8 mouse cellular contexts compared by ENCODE assay signal in the genomic region with DNA sequence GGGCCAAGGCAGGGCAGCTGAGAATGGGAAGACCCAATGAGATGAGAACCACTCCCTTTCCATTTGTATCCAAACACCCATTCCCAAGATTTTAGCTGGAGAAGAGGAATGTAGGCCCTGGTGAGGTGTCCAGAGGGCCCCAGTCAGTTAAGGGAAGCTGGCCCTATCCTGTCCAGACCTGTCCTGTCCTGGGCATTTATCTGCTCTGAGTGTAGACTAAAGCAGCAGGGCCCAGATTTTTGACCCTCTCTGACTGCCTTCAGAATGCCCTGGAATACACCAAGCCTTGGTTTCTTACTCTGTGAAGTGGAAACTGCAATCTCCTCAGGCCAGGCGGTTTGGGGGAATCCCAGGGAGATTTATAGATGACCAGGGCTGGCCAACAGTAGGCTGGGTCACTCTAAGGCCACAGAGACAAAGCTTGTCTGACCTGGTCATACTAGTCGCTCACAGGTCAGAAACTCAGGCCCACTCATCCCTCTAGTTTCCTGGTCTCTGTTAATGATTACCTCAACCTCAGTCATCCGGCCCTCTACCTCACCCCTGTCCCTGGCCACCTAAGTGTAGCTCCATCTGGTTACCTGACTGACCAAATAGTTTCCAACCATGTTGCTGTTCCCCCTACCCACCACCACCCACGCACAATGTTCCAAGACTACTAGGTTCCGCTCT. TPM values are rescaled to one million over a fixed set of nuclear protein-coding genes. Genes with fewer than 3 reads are reported as not detected.
DNase-seq lines count a peak whose midpoint lies in the region; ATAC-seq lines count a peak whose summit lies in the region.

No protein-coding gene starts in this region.

- no peaks in the 10 kb centered on the region for H3K36me3 ChIP-seq in heart, embryonic 13.5 days
- H3K36me3 ChIP-seq in embryonic facial prominence, embryonic 15.5 days = no peaks in the 10 kb centered on the region
- H3K36me3 ChIP-seq in midbrain, embryonic 11.5 days (ENCODE audit: control insufficient read depth, insufficient read depth, low read length) = no peaks in the 10 kb centered on the region

- 93% methylated on average over 5 of the region's 5 CpGs for WGBS in heart, embryonic 13.5 days
- WGBS in embryonic facial prominence, embryonic 15.5 days = 92% methylated on average over 5 of the region's 5 CpGs
- 87% methylated on average over 5 of the region's 5 CpGs for WGBS in midbrain, embryonic 11.5 days

- DNase-seq in heart, adult 18-20 months = no peak
- DNase-seq in kidney, adult 8-10 months = peak; percentile 46 to 78
- peak; percentile 82 for DNase-seq in midbrain, embryonic 11.5 days (ENCODE audit: low spot score, missing footprints)
- DNase-seq in left cerebral cortex, postnatal 4 days = no peak
- no peak for DNase-seq in spleen, adult 18-20 months
- no peak for DNase-seq in frontal cortex, postnatal 10 days (ENCODE audit: low spot score in 2 of 2)

- H3K9ac ChIP-seq in heart, embryonic 13.5 days = peak overlapping the region; percentile 82
- H3K9ac ChIP-seq in embryonic facial prominence, embryonic 15.5 days = 0 out of 2 replicates have a peak overlapping the region, but pooled peaks have one; percentile 50
- peak overlapping the region; percentile 68; the same call in 1 of the 2 replicates for H3K9ac ChIP-seq in midbrain, embryonic 11.5 days (ENCODE audit: low read length)

- H3K27me3 ChIP-seq in heart, embryonic 13.5 days (replicated peaks) = no peaks in the 10 kb centered on the region
- no peaks in the 10 kb centered on the region for H3K27me3 ChIP-seq in embryonic facial prominence, embryonic 15.5 days
- H3K27me3 ChIP-seq in midbrain, embryonic 11.5 days (ENCODE audit: control insufficient read depth, insufficient read depth, low read length) = no peaks in the 10 kb centered on the region; the same call in 1 of the 2 replicates

- ATAC-seq in heart, embryonic 13.5 days (ENCODE audit: extremely low read depth, insufficient number of reproducible peaks, low FRiP score, low TSS enrichment) = no peak
- ATAC-seq in embryonic facial prominence, embryonic 15.5 days (ENCODE audit: insufficient number of reproducible peaks, low FRiP score, low TSS enrichment, low read depth) = peak; percentile 36; the same call in 1 of the 2 replicates
- ATAC-seq in midbrain, embryonic 11.5 days (ENCODE audit: low FRiP score) = peak; percentile 31

- peak overlapping the region; percentile 26 for H3K27ac ChIP-seq in heart, embryonic 13.5 days (replicated peaks)
- 0 out of 2 replicates have a peak overlapping the region, but pooled peaks have one; percentile 11 for H3K27ac ChIP-seq in embryonic facial prominence, embryonic 15.5 days (replicated peaks)
- no peak overlapping the region for H3K27ac ChIP-seq in midbrain, embryonic 11.5 days (ENCODE audit: low read depth, low read length)

- peak overlapping the region; percentile 87 for H3K4me2 ChIP-seq in heart, embryonic 13.5 days
- peak overlapping the region; percentile 82 for H3K4me2 ChIP-seq in embryonic facial prominence, embryonic 15.5 days (replicated peaks)
- H3K4me2 ChIP-seq in midbrain, embryonic 11.5 days = peak overlapping the region; percentile 62

- H3K4me3 ChIP-seq in heart, embryonic 13.5 days = peak overlapping the region; percentile 86
- H3K4me3 ChIP-seq in embryonic facial prominence, embryonic 15.5 days (replicated peaks) = peak overlapping the region; percentile 89
- H3K4me3 ChIP-seq in midbrain, embryonic 11.5 days (ENCODE audit: low read depth, low read length) = peak overlapping the region; percentile 73

- intact Hi-C loops in left cerebral cortex, postnatal 4 days (cut with DNase I) = no loop called here

- H3K9me3 ChIP-seq in heart, embryonic 13.5 days = no peaks in the 10 kb centered on the region
- no peaks in the 10 kb centered on the region for H3K9me3 ChIP-seq in embryonic facial prominence, embryonic 15.5 days (replicated peaks)
- no peaks in the 10 kb centered on the region for H3K9me3 ChIP-seq in midbrain, embryonic 11.5 days (ENCODE audit: control insufficient read depth, low read length)

- peaks cover 29% of the 10 kb centered on the region for H3K4me1 ChIP-seq in heart, embryonic 13.5 days
- H3K4me1 ChIP-seq in embryonic facial prominence, embryonic 15.5 days = peaks cover 22% of the 10 kb centered on the region
- H3K4me1 ChIP-seq in midbrain, embryonic 11.5 days (ENCODE audit: control insufficient read depth, insufficient read depth, low read length) = peaks cover 4% of the 10 kb centered on the region

RNA-seq across cellular contexts. Expression of gene Capn5, which starts 0.6 kb away (rescaled TPM):
- polyA plus RNA-seq in heart, embryonic 13.5 days (2015; fragmentation: Nextera tagmentation; extraction: Ambion mirVana) = 3.8 and 4.0 TPM in 2 replicates
- 1 to 10 TPM; 1.4 to 3.0 TPM for total RNA-seq in heart, adult 18-20 months (2021)
- 9.2 and 11.2 TPM in 2 replicates for polyA plus RNA-seq in embryonic facial prominence, embryonic 15.5 days (2015; fragmentation: Nextera tagmentation; extraction: Ambion mirVana)
- polyA plus RNA-seq in midbrain, embryonic 11.5 days (2014; fragmentation: Nextera tagmentation; extraction: Ambion mirVana) = 3.5 and 3.7 TPM in 2 replicates
- 10 to 100 TPM; 51.0 to 52.2 TPM for total RNA-seq in left cerebral cortex, postnatal 4 days (2021)

RNA-seq across cellular contexts. Expression of gene B3gnt6, which starts 20.6 kb away (rescaled TPM):
- polyA plus RNA-seq in heart, embryonic 13.5 days (2015; fragmentation: Nextera tagmentation; extraction: Ambion mirVana) = not detected in 2 replicates
- total RNA-seq in heart, adult 18-20 months (2021) = not detected
- polyA plus RNA-seq in embryonic facial prominence, embryonic 15.5 days (2015; fragmentation: Nextera tagmentation; extraction: Ambion mirVana) = not detected in 2 replicates
- polyA plus RNA-seq in midbrain, embryonic 11.5 days (2014; fragmentation: Nextera tagmentation; extraction: Ambion mirVana) = 0.07 TPM in 1 of 2 replicates, not detected in the other
- total RNA-seq in left cerebral cortex, postnatal 4 days (2021) = under 1 TPM; 0.16 to 0.28 TPM

RNA-seq across cellular contexts. Expression of gene Omp, which starts 33.4 kb away (rescaled TPM):
- polyA plus RNA-seq in heart, embryonic 13.5 days (2015; fragmentation: Nextera tagmentation; extraction: Ambion mirVana) = 0.11 and 0.15 TPM in 2 replicates
- total RNA-seq in heart, adult 18-20 months (2021) = not detected
- 7.3 and 10.7 TPM in 2 replicates for polyA plus RNA-seq in embryonic facial prominence, embryonic 15.5 days (2015; fragmentation: Nextera tagmentation; extraction: Ambion mirVana)
- polyA plus RNA-seq in midbrain, embryonic 11.5 days (2014; fragmentation: Nextera tagmentation; extraction: Ambion mirVana) = 0.18 and 0.23 TPM in 2 replicates
- 1 to 10 TPM; 1.4 to 2.1 TPM for total RNA-seq in left cerebral cortex, postnatal 4 days (2021)

RNA-seq across cellular contexts. Expression of gene Myo7a, which starts 59.4 kb away (rescaled TPM):
- polyA plus RNA-seq in heart, embryonic 13.5 days (2015; fragmentation: Nextera tagmentation; extraction: Ambion mirVana) = 8.6 and 8.7 TPM in 2 replicates
- total RNA-seq in heart, adult 18-20 months (2021) = 1 to 10 TPM; 3.9 to 5.2 TPM
- 7.2 and 9.8 TPM in 2 replicates for polyA plus RNA-seq in embryonic facial prominence, embryonic 15.5 days (2015; fragmentation: Nextera tagmentation; extraction: Ambion mirVana)
- polyA plus RNA-seq in midbrain, embryonic 11.5 days (2014; fragmentation: Nextera tagmentation; extraction: Ambion mirVana) = 10.1 and 11.1 TPM in 2 replicates
- 10 to 100 TPM; 17.8 to 18.7 TPM for total RNA-seq in left cerebral cortex, postnatal 4 days (2021)

Comparison
In these comparisons a context has a peak if more than half of its experiments do, and no peak if none do; other contexts are left out.
1. DNase-seq: peak in kidney, adult 8-10 months (2 of 2) and midbrain, embryonic 11.5 days (single experiment); none in heart, adult 18-20 months (0 of 2), left cerebral cortex, postnatal 4 days (single experiment), spleen, adult 18-20 months (0 of 2) and frontal cortex, postnatal 10 days (0 of 2).
2. Peak in every context shown above with its lines, with median percentiles within 50 percentile points of each other: H3K4me2 ChIP-seq, H3K4me3 ChIP-seq and H3K9ac ChIP-seq.